Mouse (Mus musculus): Measurements from ENCODE around the gene Kcnj2.

- TF ChIP-seq CTCF (IDR thresholded peaks at IDR 0.05; ENCODE audit: borderline replicate concordance, control insufficient read depth, extremely low read depth, insufficient read depth, low read length, poor library complexity) (no peak), POLR2A (IDR thresholded peaks at IDR 0.05; ENCODE audit: control insufficient read depth, extremely low read depth, insufficient read depth, low read length, poor library complexity) (no peak)
Measured at GRCm38 (mm10) chr11:111091117-111091516, 25.2 kb downstream of the Kcnj2 start.

All from thymus, adult 2 months (tissue).